Mouse (Mus musculus): ENCODE data around the gene Muc3.

GRCm38 (mm10) chr5:137129281-137129680, 19.8 kb downstream of the Muc3 start:
- TF ChIP-seq POLR2A (IDR thresholded peaks at IDR 0.05; ENCODE audit: borderline replicate concordance, low read depth, low read length) (no peak), CTCF (IDR thresholded peaks at IDR 0.05; ENCODE audit: low read depth, low read length) (no peak)

All from bone marrow macrophage, adult 2 months (primary cell).